Mouse (Mus musculus): Measurements from ENCODE around the gene Dlx3. TPM values are rescaled to one million over a fixed set of nuclear protein-coding genes. Genes with fewer than 3 reads are reported as not detected.

Gene Dlx3
- polyA plus RNA-seq, 1 experiment from 2014 or later = 0.07 TPM

GRCm38 (mm10) chr11:95110081-95110480, 9.8 kb upstream of the Dlx3 start:
- Histone ChIP-seq H3K27me3 (ENCODE audit: control insufficient read depth, insufficient read depth, low read length) (no peaks in the 10 kb centered on the region), H3K9ac (ENCODE audit: low read length) (no peak overlapping the region), H3K9me3 (replicated peaks; ENCODE audit: control insufficient read depth, low read length) (no peaks in the 10 kb centered on the region), H3K4me1 (ENCODE audit: control insufficient read depth, insufficient read depth, low read length) (peaks cover 7% of the 10 kb centered on the region; the same call in 1 of the 2 replicates), H3K4me2 (ENCODE audit: low read depth, low read length) (no peak overlapping the region), H3K4me3 (ENCODE audit: low read length) (no peak overlapping the region), H3K27ac (ENCODE audit: low read length) (no peak overlapping the region), H3K36me3 (ENCODE audit: control insufficient read depth, insufficient read depth) (no peaks in the 10 kb centered on the region)
- 82% methylated on average over 7 of the region's 7 CpGs for WGBS
- ATAC-seq (replicated peaks; ENCODE audit: extremely low read depth, insufficient read depth, low FRiP score) = no peak

- H3K36me3 ChIP-seq (ENCODE audit: control insufficient read depth, insufficient read depth) = no peaks in the 10 kb centered on the region
- H3K27ac ChIP-seq (ENCODE audit: low read length) = no peak overlapping the region
- peaks cover 36% of the 10 kb centered on the region for H3K27me3 ChIP-seq (ENCODE audit: control insufficient read depth, insufficient read depth, low read length)
- peaks cover 10% of the 10 kb centered on the region; the same call in 1 of the 2 replicates for H3K4me1 ChIP-seq (ENCODE audit: control insufficient read depth, insufficient read depth, low read length)
- WGBS = 7% methylated on average over 6 of the region's 6 CpGs
- peak; percentile 47; the same call in 1 of the 2 replicates for ATAC-seq (replicated peaks; ENCODE audit: extremely low read depth, insufficient read depth, low FRiP score)
- no peak overlapping the region for H3K4me3 ChIP-seq (ENCODE audit: low read length)
- no peaks in the 10 kb centered on the region for H3K9me3 ChIP-seq (replicated peaks; ENCODE audit: control insufficient read depth, low read length)
- no peak overlapping the region for H3K9ac ChIP-seq (ENCODE audit: low read length)
- no peak overlapping the region for H3K4me2 ChIP-seq (ENCODE audit: low read depth, low read length)
Observed at GRCm38 (mm10) chr11:95117030-95117429, 2.9 kb upstream of the Dlx3 start.

- Histone ChIP-seq H3K4me2 (ENCODE audit: low read depth, low read length) (no peak overlapping the region), H3K36me3 (ENCODE audit: control insufficient read depth, insufficient read depth) (no peaks in the 10 kb centered on the region), H3K4me3 (ENCODE audit: low read length) (no peak overlapping the region), H3K4me1 (ENCODE audit: control insufficient read depth, insufficient read depth, low read length) (peaks cover 10% of the 10 kb centered on the region; the same call in 1 of the 2 replicates), H3K9ac (ENCODE audit: low read length) (no peak overlapping the region), H3K27ac (ENCODE audit: low read length) (no peak overlapping the region), H3K9me3 (replicated peaks; ENCODE audit: control insufficient read depth, low read length) (no peaks in the 10 kb centered on the region), H3K27me3 (ENCODE audit: control insufficient read depth, insufficient read depth, low read length) (peaks cover 50% of the 10 kb centered on the region)
- ATAC-seq (replicated peaks; ENCODE audit: extremely low read depth, insufficient read depth, low FRiP score) = no peak
- WGBS = 7% methylated on average over 8 of the region's 8 CpGs
Observed at GRCm38 (mm10) chr11:95118505-95118904, 1.4 kb upstream of the Dlx3 start.

DNA sequence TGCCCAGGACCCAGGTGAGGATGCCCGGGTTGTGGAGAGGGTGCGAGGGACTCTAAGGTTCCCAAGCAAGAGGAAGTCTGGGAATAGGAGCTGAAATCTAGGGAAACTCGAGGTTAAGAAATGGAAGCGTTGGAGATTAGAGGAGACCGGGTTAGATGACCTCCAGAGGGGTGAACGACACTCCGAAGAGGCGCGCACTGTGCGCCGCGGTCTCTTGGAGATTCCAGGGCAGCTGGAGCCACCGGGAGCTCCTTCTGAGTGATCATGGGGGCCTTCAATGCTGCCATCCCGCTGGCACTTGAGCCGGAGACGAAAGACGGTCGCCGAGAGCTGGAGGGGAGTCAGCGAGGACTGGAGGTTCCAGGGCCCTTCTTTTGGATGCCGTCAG, 708 bp downstream of the Dlx3 start:
- no peak for ATAC-seq (replicated peaks; ENCODE audit: extremely low read depth, insufficient read depth, low FRiP score)
- Histone ChIP-seq H3K4me1 (ENCODE audit: control insufficient read depth, insufficient read depth, low read length) (peaks cover 10% of the 10 kb centered on the region; the same call in 1 of the 2 replicates), H3K36me3 (ENCODE audit: control insufficient read depth, insufficient read depth) (no peaks in the 10 kb centered on the region), H3K9ac (ENCODE audit: low read length) (no peak overlapping the region), H3K9me3 (replicated peaks; ENCODE audit: control insufficient read depth, low read length) (no peaks in the 10 kb centered on the region), H3K27ac (ENCODE audit: low read length) (no peak overlapping the region), H3K27me3 (ENCODE audit: control insufficient read depth, insufficient read depth, low read length) (peaks cover 69% of the 10 kb centered on the region), H3K4me2 (ENCODE audit: low read depth, low read length) (peak overlapping the region; percentile 64), H3K4me3 (ENCODE audit: low read length) (peak overlapping the region; percentile 48)
- under 1% methylated on average over 21 of the region's 21 CpGs for WGBS

GRCm38 (mm10) chr11:95121161-95122099, 1.5 kb downstream of the Dlx3 start:
- 2% methylated on average over 63 of the region's 63 CpGs for WGBS
- Histone ChIP-seq H3K9me3 (replicated peaks; ENCODE audit: control insufficient read depth, low read length) (no peaks in the 10 kb centered on the region), H3K36me3 (ENCODE audit: control insufficient read depth, insufficient read depth) (no peaks in the 10 kb centered on the region), H3K4me1 (ENCODE audit: control insufficient read depth, insufficient read depth, low read length) (peaks cover 13% of the 10 kb centered on the region), H3K4me2 (ENCODE audit: low read depth, low read length) (peak overlapping the region; percentile 64), H3K27ac (ENCODE audit: low read length) (no peak overlapping the region), H3K4me3 (ENCODE audit: low read length) (peak overlapping the region; percentile 48), H3K27me3 (ENCODE audit: control insufficient read depth, insufficient read depth, low read length) (peaks cover 71% of the 10 kb centered on the region), H3K9ac (ENCODE audit: low read length) (peak overlapping the region; percentile 48)
- ATAC-seq (replicated peaks; ENCODE audit: extremely low read depth, insufficient read depth, low FRiP score) = no peak

- Histone ChIP-seq H3K27me3 (ENCODE audit: control insufficient read depth, insufficient read depth, low read length) (peaks cover 71% of the 10 kb centered on the region), H3K9me3 (replicated peaks; ENCODE audit: control insufficient read depth, low read length) (no peaks in the 10 kb centered on the region), H3K27ac (ENCODE audit: low read length) (no peak overlapping the region), H3K4me2 (ENCODE audit: low read depth, low read length) (no peak overlapping the region), H3K4me3 (ENCODE audit: low read length) (no peak overlapping the region), H3K4me1 (ENCODE audit: control insufficient read depth, insufficient read depth, low read length) (peaks cover 18% of the 10 kb centered on the region), H3K9ac (ENCODE audit: low read length) (no peak overlapping the region), H3K36me3 (ENCODE audit: control insufficient read depth, insufficient read depth) (no peaks in the 10 kb centered on the region)
- ATAC-seq (replicated peaks; ENCODE audit: extremely low read depth, insufficient read depth, low FRiP score) = no peak
- WGBS = 49% methylated on average over 6 of the region's 6 CpGs
Observed at GRCm38 (mm10) chr11:95122100-95122489, 2.2 kb downstream of the Dlx3 start.

DNA sequence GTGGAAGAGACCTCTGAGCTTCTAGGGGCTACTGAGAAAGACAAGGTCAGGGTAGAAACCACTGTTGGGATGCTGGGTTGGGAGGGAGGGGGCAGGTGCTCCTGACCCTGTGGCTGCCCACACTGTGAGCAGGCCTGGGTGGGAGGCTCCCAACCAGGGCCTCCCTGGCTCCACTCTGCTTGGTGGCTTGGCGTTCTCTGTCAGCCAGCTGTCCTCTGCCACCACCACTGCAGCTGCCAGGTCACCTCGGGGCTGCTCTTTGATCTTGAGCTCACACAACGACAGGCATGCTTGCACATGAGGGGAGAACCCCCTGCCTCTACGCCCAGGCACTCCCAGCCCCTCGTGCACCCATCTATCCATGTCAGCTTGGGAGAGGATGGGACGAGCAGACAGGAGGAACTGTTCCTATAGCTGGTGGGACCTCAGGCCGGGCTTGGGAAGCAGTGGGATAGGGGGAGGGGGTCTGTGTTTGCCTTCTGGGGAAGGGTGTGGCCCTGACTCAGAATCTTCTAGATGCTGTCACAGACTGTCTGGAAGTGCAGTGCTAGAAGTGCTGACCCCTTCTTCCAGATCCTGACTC, 5.5 kb downstream of the Dlx3 start:
- no peak for ATAC-seq (replicated peaks; ENCODE audit: extremely low read depth, insufficient read depth, low FRiP score)
- Histone ChIP-seq H3K9ac (ENCODE audit: low read length) (no peak overlapping the region), H3K36me3 (ENCODE audit: control insufficient read depth, insufficient read depth) (no peaks in the 10 kb centered on the region), H3K9me3 (replicated peaks; ENCODE audit: control insufficient read depth, low read length) (no peaks in the 10 kb centered on the region), H3K27me3 (ENCODE audit: control insufficient read depth, insufficient read depth, low read length) (peaks cover 67% of the 10 kb centered on the region), H3K4me1 (ENCODE audit: control insufficient read depth, insufficient read depth, low read length) (peaks cover 18% of the 10 kb centered on the region), H3K4me2 (ENCODE audit: low read depth, low read length) (no peak overlapping the region), H3K27ac (ENCODE audit: low read length) (no peak overlapping the region), H3K4me3 (ENCODE audit: low read length) (no peak overlapping the region)
- WGBS = 29% methylated on average over 7 of the region's 7 CpGs

- peak overlapping the region; percentile 42 for H3K4me2 ChIP-seq (ENCODE audit: low read depth, low read length)
- peak overlapping the region; percentile 54; the same call in 1 of the 2 replicates for H3K9ac ChIP-seq (ENCODE audit: low read length)
- H3K27ac ChIP-seq (ENCODE audit: low read length) = no peak overlapping the region
- WGBS = 4% methylated on average over 18 of the region's 20 CpGs
- H3K36me3 ChIP-seq (ENCODE audit: control insufficient read depth, insufficient read depth) = no peaks in the 10 kb centered on the region
- peak overlapping the region; percentile 26 for H3K4me3 ChIP-seq (ENCODE audit: low read length)
- peaks cover 61% of the 10 kb centered on the region for H3K27me3 ChIP-seq (ENCODE audit: control insufficient read depth, insufficient read depth, low read length)
- H3K4me1 ChIP-seq (ENCODE audit: control insufficient read depth, insufficient read depth, low read length) = peaks cover 8% of the 10 kb centered on the region
- ATAC-seq (replicated peaks; ENCODE audit: extremely low read depth, insufficient read depth, low FRiP score) = peak; percentile 53
- H3K9me3 ChIP-seq (replicated peaks; ENCODE audit: control insufficient read depth, low read length) = no peaks in the 10 kb centered on the region
Observed at GRCm38 (mm10) chr11:95126272-95127245, 6.6 kb downstream of the Dlx3 start.

Measured in heart, embryonic 16.5 days (tissue).